Mouse (Mus musculus) cerebellum, adult 11 months (tissue): ENCODE data around the gene Pinlyp.
A peak's percentile ranks its signal among the peaks of the same experiment; 100 is the strongest.
"Not testable (repeated sequence)": the region's sequence is repeated elsewhere in the genome, so short reads cannot be mapped to it uniquely, and the experiment has no call there.

Experiments
- DNase-seq: peaks from one replicate; pipeline ENCODE4 v3.0.0; 2022

Pinlyp gene

DNA sequence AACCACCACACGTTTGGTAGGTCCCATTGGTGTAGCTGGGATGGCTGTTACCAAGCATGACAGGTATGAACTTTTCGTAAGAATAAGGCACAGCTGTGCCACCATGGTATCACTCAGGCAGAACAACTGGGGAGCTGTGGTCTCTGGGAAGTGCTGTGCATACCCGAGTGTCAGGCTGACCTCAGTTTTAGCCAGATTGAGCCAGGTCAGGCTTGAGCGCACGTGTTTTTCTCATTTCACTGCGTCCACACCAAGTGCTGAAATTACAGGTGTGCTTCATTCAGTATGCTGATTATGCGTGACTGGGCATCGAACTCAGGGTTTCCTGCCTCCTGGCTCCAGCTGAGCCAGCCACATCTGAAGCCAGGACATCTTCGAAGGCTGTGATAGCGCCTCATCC is 9.9 kb upstream of the Pinlyp start:
- no peak for DNase-seq

DNA sequence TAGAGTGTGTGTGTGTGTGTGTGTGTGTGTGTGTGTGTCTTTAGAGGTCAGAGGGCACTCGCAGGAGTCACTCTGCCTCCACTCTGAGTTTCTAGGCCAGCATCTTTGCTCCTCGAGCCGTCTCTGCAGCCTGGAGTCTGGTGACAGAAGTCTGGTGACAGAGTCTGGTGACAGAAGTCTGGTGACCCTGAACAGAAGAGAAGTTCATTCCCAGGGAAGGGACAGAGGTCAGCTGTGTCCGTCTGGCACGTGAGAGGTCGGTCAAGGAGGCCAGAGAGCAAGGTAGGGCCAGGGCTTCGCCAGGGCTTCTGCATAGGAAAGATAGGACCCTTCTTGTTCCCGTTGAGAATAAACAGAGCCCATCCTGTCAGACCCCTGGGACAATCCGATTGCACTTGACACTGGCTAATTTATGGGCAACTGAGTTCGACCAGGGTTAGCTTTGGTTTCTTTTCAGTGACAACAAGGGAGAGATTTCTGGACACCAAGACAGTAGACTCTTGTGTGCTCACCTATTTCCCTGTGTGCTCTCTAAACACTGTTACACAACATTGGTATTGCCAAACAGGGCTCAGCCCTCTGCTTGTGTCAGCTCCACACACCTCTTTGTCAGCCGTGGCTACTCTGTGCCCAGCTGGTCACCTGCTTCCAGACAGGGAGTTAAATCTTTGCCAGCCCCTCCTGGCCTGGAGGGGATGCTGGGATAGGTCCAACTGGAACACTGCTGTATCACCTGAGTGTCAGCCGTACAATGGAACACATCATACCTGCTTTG is 6.3 kb upstream of the Pinlyp start:
- no peak for DNase-seq

DNA sequence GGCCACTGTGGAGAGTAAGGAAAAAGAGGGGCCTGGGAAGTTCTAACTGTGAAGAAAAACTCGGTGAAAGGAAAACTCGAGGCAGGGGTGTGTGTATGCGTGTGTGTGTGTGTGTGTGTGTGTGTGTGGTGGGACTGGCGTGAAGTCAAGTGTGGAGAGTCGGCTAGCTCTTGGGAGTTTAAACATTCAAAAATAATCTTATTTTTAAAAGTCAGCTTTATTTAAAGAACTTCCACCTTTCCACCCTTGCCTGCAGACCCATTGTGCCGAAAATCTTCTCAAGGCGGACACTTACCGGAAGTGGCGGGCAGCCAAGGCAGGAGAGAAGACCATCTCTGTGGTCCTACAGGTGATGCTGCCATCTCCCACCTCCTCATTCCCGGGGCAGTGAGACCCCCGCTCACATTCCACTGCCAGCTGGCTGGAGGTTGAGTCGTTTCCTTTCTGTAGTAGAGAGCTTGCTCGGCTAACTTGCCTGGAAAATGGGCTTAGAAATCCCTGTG is 1.7 kb upstream of the Pinlyp start:
- no peak for DNase-seq

DNA sequence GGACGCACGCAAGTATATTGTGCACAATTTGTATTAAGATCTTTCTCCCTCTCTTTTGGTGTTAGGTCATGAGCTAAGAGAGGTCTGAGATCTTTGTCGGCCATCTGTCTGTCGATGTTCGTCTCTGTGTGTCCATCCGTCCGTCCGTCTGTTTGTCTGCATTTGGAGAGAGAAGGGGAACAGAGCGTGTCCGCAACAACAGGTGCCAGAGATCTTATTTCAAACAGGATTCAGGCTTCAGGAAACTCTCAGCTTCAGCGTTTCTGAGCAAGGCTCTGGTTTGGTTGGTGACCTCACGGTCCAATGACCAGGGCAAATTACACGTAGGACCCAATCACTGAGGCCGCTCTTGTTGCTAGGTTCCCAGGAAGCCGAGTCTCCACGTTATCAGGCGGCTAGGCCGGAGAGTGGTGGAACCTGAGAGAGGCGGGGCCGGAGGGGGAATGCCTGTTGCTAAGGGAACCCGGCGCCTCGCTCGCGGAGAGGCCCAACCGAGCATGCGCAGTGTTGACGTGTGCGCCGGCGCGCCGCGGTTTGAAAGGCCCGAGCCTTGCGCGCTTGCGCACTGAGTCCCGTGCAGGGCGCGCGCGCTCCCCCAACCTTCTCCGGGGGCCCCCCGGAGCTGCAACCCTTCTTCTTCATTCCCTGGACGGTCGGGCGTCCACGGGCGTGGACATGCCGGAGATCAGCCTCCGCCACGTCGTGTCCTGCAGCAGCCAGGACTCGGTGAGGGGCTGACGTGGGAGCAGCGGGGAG is 894 bp upstream of the Pinlyp start:
- peak; percentile 99 for DNase-seq

DNA sequence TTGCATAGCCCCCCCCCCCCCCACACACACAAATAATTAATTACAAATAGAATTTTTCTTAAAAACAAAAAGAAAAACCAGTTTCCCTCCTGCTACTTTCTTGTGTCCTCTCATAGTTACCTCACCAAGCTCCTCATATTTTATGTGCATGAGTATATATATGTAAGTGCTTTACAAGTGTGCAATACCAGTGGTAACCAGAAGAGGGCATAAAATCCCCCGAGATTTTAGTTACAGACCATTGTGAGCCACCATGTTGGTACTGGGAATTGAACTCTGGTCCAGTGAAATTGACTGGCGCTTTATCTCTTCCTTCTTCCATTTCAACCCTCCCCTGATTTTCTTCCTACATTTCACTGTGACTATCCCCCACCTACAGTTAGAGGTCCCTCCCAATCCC is 1.4 kb downstream of the Pinlyp start:
- DNase-seq = no peak

DNA sequence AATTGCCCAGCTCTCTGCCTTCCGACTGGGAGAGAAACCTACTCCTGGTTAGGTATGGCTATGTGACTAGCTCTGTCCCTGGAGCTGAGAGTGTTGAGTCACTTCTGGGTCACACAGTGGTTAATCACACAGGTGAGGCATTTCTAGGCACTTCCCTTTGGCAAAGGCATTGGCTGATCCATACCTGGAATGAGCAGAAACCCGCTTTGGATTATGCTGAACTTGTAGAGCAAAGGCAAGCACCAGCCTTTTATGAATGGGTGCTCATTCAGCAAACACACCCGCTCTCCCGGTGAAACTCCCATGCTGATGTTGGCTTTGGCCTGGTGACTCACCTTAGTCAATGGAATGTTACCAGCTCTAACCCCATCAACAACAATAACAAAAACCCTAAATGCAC is 6.2 kb downstream of the Pinlyp start:
- no peak for DNase-seq

DNA sequence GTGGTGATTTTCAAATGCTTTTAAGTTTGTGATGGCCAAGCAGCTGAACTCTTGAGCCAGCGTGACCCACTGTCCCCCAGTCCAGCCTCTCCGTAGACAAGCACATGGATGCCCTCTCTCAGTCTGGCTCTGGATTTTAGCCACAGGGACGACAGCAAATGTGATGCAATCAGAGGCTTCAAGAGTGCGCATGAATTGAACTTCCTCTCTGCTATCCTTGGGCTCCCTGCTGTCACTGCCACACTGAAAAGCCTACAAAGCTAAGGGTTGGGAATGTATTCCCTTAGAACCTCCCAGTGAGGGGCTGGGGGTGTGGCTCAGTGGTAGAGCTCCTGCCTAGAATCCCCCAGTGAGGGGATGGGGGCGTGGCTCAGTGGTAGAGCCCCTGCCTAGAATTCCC is 7.2 kb downstream of the Pinlyp start:
- no peak for DNase-seq

DNA sequence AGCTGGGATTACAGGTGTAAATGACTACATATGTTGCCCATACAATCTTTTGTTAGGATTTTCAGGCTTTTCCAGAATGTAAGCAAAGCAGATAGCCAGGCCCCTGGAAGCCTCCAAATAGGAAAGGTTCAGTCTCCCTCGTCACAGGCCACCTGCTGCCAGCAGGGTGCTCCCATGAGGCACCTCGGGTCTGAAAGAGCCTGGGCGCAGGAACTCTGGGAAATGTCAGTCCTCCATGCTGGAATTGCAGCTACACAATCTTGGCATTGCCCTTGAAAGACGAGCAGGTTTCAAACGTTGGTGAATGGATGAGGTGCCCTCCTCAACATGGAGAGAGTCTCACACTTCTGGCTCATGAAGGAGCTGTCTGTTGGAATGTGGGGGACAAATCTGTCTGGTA is 7.8 kb downstream of the Pinlyp start:
- DNase-seq = no peak

DNA sequence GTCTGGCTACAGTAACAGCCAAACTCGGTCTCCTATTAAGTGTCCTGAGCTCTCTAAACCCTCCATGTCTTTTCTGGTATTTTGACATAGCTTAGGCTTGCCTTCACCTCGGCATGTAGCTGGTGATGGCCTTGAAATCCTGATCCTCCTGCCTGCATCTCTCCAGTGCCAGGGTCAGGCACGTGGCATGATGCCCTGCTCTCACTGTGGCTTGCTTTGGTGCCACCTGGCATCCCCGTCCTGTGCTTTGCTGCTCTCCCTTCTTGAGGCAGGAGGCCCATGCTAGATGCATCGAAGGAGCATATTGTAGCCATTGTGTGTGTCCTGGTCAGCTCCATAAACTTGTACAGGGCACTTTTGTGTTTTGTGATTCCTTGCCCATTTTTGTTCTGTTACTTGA is 8.3 kb downstream of the Pinlyp start:
- DNase-seq = peak; percentile 70

DNA sequence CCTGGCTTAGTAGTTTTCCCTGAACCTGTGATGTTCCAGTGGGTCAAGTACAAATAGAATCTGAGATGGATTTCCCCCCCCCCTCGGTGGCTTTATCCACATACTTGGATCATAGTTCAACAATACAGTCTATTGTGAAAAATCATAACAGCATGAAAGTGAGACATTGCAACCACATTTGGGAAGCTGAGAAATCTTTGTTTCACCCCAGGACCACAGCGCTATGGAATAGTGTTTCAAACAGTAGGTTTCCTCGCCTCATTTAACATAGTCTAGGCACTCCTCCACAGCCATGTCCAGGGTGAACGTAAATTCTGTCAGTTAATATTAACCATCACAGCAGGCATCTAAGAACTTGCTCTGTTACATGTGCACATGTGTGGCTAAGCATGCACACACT is 8.8 kb downstream of the Pinlyp start:
- DNase-seq = no peak

DNA sequence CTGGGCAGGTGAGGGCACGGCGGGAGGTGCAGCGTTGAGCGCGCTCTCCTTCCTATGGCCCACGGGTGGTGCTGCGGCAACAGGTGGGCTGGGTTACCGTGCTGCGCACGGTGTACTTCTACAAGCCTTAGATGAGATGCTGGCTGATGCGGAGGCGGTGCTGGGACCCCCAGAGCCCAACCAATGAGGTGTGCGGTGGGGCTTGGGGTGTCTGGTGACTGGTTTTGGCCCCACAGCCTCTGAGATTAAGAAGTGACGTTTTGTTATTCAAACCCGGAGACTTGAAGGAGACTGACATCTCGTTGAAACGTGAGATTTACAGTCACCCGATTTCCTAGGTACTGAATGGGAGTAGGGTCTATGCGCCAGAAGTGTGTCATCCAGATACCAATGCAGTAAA is 11.6 kb downstream of the Pinlyp start:
- DNase-seq = no peak

DNA sequence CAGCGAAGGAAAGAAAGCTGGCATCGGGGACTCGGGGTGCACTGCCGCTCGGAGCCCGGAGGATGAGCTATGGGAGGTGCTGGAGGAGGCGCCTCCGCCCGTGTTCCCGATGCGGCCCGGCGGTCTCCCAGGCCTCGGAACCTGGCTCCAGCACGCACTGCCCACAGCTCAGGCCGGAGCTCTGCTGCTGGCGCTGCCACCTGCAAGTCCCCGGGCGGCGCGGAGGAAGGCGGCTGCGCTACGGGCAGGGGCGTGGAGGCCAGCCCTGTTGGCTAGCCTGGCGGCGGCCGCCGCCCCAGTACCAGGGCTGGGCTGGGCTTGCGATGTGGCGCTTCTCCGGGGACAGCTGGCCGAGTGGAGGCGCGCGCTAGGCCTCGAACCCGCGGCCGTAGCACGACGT is 12.1 kb downstream of the Pinlyp start:
- no peak for DNase-seq

DNA sequence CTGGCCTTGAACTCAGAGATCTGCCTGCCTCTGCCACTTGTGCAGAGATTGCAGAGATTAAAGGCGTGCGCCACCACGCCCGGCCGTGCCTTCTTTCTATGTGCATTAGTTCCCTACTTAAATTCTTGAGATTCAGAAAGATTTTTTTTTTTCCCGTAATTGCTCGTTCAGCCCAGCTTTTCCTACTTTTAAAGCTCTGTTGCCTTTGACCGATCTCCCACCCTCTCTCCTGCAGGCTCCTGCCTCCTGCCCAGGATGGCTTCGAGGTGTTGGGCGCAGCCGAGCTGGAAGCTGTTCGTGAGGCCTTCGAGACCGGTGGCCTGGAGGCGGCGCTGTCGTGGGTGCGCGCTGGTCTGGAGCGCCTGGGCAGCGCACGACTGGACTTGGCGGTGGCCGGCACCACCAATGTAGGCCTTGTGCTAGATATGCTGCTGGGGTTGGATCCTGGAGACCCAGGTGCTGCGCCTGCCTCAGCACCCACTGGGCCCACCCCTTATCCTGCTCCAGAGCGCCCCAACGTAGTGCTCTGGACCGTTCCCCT is 12.8 kb downstream of the Pinlyp start:
- DNase-seq = no peak

DNA sequence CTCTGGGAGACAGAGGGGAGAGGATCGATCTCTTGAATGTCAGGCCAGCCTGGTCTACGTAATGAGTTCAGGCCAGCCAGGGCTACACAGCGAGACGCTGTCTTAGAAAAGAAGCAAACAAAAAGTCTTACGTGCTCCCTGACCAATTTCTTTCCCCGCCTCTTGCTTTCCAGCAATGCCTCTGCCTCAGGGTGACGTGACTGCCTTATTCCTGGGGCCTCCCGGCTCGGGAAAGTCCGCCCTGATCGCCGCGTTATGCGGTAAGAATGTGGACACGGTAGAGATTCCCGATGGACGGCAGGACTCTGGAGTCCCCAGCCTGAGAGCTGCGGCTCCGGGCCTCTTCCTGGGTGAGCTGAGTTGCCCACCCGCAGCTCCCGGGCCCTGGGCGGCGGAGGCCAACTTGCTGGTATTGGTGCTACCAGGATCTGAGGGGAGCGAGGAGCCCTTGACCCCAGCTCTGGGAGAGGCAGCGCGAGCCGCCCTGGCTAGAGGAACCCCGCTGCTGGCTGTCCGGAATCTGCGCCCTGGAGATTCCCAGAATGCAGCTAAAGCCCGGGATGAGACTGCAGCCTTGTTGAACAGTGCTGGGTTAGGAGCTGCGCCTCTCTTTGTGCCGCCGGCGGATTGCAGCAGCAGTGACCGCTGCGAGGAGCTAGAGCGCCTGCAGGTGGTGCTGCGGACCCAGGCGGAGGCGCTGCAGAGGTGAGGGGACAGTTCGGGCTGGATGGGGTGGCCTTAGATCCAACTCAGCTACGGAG is 14.5 kb downstream of the Pinlyp start:
- DNase-seq = peak; percentile 74

DNA sequence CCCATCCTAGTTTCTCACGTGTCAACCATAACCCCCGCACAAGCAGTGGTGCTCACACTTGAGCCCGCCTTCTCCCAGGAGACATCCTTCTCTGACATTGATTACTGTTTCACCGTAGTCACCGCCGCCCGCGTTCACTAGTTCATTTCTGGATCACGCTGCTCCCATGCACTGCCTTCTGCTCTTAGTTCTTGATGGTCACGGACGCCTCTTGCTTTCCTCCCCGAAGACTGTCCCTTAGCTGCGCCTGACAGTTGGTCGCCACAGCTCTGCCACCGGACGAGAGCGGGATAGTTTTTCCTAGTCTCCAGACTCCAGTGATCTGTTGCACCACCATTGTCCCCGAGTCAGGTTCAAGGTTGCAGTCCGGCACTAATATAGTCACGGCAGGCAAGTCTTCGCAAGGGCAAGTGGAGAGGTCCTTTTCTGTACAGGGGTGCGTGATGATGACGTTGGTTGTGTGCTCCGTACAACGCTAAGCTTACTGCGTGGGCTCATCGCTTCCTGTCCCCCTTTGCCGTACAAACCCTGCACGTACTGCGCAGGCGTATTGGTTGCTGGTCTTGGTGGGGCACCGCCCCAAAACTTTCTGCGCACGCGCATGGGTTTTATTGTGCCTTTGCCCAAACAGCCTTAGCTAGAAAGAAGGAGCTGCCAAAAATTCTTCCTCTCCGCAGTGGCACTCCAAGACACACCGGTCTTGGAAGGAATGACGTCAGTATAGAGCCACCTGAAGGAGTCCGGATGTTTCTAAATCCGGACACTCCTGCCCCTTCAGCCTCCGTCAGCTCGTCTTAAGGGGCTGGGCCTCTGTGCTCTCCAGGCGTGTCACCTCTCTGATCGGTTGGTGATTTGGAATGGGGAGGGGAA is 15.6 kb downstream of the Pinlyp start, which contains the start of gene Irgq:
Irgq (plus strand) TSS at position 628 of the 870 bp plus-strand sequence.
- peak; percentile 99 for DNase-seq

DNA sequence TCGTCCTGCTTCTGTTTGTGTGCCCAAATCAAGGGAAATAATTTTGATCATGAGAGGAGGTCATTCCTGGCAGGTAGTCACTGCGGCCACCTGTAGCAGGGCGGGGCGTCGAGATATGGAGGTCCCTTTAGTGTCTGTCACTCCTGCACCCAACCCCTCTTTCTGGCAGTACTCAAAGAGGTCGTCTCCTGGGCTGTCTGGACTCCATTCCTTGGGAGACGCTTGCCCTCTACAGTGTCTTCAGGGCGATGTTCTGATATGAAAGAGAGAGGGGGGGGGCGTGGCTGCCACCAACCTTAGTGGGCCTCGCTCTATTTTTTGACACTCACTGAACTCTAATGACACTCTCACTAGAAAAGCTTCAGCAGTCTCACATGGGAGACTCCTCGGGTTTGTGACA is 16.3 kb downstream of the Pinlyp start:
- no peak for DNase-seq

DNA sequence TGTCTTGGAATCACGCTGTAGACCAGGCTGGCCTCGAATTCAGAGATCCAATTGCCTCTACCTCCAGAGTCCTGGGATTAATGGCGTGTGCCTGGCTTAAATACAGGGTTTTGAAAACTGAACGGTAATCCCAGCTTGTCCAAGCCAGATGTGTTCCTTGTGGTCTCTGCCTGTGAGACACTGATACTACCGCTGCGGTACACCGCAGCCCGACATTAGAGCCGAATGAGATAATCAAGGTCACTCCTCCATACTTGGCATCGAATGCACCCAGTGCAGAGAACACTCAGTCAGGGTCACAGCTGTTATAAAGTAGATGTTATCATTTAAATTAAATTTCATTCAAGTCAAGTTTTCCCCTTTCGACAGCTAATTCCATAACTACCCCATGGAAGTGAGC is 17.1 kb downstream of the Pinlyp start:
- no peak for DNase-seq

DNA sequence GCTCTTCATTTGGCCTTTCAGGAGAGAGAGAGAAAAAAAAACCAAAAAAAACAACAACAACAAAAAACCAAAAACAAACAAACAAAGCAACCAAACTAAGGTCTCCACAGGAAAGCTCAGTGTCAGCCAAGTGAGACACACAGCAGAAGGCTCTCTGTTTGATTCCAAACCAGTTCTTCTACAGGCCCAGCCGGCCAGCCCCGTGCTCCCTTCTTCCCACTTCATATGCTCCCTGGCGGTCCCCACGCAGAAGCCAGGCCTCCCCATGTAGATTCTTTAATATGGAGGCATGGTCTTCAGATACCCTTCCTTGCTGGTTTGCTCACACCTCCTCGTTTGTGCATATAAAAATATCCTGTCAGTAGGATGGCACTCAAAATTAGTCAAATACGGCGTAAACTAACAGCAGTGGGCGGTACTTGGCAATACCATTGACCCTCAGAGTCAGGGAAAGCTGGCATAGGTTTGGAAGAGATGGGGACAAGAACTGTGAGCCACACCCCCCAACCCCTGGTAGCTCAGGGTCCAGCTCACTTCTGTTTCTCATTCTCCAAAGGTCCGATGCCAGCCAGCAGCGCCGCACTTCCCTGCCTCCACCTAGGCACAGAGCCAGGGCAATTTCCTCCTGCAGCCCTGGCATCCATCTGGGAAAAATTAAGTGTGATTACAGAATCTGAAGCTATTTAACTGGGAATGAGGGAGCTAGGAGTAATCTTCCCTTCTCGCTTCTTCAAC is 20.1 kb downstream of the Pinlyp start:
- peak; percentile 68 for DNase-seq

DNA sequence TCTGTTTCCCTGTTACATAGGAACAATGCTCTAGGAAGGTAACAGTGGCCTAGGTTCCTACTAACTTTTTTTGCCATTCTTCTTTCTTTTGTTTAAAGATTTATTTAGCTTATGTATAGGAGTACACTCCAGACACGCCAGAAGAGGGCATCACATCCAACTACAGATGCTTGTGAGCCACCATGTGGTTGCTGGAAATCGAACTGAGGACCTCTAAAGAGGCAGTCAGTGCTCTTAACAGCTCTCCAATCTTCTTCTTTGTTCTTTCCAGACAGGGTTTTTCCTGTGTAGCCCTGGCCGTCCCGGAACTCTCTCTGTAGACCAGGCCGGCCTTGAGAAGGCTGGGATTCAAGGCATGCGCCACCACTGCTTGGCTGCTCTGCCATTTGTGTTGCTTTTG is 20.9 kb downstream of the Pinlyp start:
- no peak for DNase-seq

DNA sequence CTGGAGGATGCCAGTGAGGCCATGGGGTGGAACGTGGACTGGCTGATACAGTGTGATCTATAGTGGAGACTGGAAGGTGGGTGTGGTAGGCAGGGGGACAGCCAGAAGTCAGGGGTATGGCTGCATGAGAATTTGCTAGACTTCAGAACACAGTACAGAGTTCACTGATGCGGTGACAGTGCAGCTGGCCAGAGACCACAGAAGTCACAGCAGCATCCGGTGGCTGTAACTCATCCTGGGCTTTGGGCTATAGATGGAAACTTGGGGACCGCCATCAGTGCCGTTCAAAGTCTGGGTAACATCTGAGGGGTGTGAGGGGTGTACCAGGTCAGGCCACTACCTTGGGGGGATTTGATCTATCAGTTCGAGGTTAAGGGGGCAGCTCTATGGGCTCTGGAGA is 22.2 kb downstream of the Pinlyp start:
- no peak for DNase-seq

DNA sequence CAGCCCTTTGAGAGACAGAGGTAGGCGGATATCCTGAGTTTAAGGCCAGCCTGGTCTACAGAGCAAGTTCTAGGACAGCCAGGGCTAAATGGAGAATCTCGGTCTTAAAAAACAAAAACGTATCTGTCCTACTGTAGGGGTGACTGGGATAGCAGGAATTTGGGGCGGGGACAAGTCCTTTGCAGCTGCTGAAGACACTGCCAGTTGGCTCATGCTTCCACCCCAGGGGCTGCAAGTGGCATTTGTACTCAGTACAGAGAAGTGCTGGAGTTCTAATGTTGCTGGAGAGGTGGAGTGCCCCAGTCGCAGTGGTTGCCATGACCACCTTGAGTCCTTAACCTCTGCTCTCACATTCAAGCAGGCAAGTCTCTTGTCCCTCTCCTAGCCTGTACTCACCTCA is 23.1 kb downstream of the Pinlyp start:
- no peak for DNase-seq

DNA sequence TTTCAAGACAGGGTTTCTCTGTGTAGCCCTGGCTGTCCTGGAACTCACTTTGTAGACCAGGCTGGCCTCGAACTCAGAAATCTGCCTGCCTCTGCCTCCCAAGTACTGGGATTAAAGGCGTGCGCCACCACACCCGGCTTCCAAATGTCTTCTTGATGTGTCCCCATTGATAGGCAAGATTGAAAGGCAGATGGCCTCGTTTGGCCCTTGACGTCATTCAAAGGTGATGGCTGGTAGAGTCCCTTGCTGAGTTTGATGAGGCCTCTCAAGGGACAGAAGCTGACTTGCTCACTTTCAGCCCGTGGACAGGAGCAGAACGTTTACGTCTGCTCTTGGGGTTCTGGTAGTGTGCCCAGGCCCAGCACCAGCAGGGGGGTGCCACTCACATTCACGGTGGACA is 25.9 kb downstream of the Pinlyp start:
- DNase-seq = not testable (repeated sequence)
